Mouse (Mus musculus) ES-E14 (cell line): ENCODE results near the gene Arl6ip1.

Source experiments
- CHD2 ChIP-seq: IDR thresholded peaks from 2 replicates; pipeline ENCODE4 v1.6.1; 2014; ENCODE audit warnings: mild to moderate bottlenecking, low read depth, low read length, inconsistent platforms
- MAFK ChIP-seq: IDR thresholded peaks from 2 replicates; pipeline ENCODE4 v1.6.1; 2014; ENCODE audit warnings: mild to moderate bottlenecking, low read depth, low read length, inconsistent platforms; ENCODE audit not compliant: insufficient read depth

DNA sequence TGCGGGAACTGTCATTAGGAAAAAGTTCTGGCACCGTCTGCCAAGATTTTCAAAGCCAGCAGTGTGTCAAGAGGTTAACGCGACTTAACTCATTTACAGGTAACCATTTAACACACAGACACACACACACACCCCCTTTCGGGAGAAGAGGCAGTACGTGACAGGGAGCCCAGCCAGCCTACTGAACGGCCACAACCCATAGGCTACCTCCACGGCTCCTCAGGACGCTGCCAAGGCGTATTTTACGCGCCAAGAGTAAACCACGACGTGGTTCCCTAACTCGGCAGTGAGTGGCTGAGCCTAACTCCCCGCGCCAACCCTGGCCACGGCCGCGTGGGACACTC, 14.0 kb downstream of the Arl6ip1 start:
- no peak for TF ChIP-seq MAFK
- TF ChIP-seq CHD2 = no peak
